Mouse (Mus musculus): Measurements from ENCODE around the gene Pdxdc1.
A peak's percentile ranks its signal among the peaks of the same experiment; 100 is the strongest.
"Not testable (repeated sequence)": the region's sequence is repeated elsewhere in the genome, so short reads cannot be mapped to it uniquely, and the experiment has no call there.

Gene Pdxdc1

GRCm38 (mm10) chr16:13902888-13903483 lies at the start of gene Pdxdc1, which contains the start of gene Mpv17l:
TSS of gene Pdxdc1 (minus strand) at chr16:13903131.
TSS of gene Mpv17l (plus strand) at chr16:13903161.
- peak; percentile 98 for DNase-seq

- no peak for DNase-seq
Measured at GRCm38 (mm10) chr16:13951245-13951644, 48.3 kb upstream of the Pdxdc1 start.

GRCm38 (mm10) chr16:13946306-13946705 lies 43.4 kb upstream of the Pdxdc1 start:
- no peak for DNase-seq

- no peak for DNase-seq
Measured at GRCm38 (mm10) chr16:13945153-13945552, 42.2 kb upstream of the Pdxdc1 start.

GRCm38 (mm10) chr16:13944752-13945151 lies 41.8 kb upstream of the Pdxdc1 start:
- DNase-seq = no peak

- DNase-seq = no peak
Measured at GRCm38 (mm10) chr16:13944178-13944577, 41.2 kb upstream of the Pdxdc1 start.

- DNase-seq = no peak
Measured at GRCm38 (mm10) chr16:13940847-13941395, 38.0 kb upstream of the Pdxdc1 start.

GRCm38 (mm10) chr16:13940139-13940846 lies 37.4 kb upstream of the Pdxdc1 start:
- DNase-seq = no peak

- no peak for DNase-seq
Measured at GRCm38 (mm10) chr16:13927456-13928075, 24.6 kb upstream of the Pdxdc1 start.

GRCm38 (mm10) chr16:13922966-13923365 lies 20.0 kb upstream of the Pdxdc1 start:
- not testable (repeated sequence) for DNase-seq

- DNase-seq = not testable (repeated sequence)
Measured at GRCm38 (mm10) chr16:13922499-13922898, 19.6 kb upstream of the Pdxdc1 start.

- no peak for DNase-seq
Measured at GRCm38 (mm10) chr16:13921781-13922180, 18.9 kb upstream of the Pdxdc1 start.

GRCm38 (mm10) chr16:13921063-13921462 lies 18.1 kb upstream of the Pdxdc1 start:
- no peak for DNase-seq

- DNase-seq = no peak
Measured at GRCm38 (mm10) chr16:13920093-13920492, 17.2 kb upstream of the Pdxdc1 start.

GRCm38 (mm10) chr16:13907297-13907696 lies 4.4 kb upstream of the Pdxdc1 start:
- DNase-seq = no peak

GRCm38 (mm10) chr16:13903488-13903887 lies 557 bp upstream of the Pdxdc1 start:
- peak; percentile 77 for DNase-seq

GRCm38 (mm10) chr16:13902397-13902831 lies 517 bp downstream of the Pdxdc1 start:
- no peak for DNase-seq

- DNase-seq = no peak
Measured at GRCm38 (mm10) chr16:13898981-13899380, 4.0 kb downstream of the Pdxdc1 start.

- DNase-seq = no peak
Measured at GRCm38 (mm10) chr16:13896357-13896756, 6.6 kb downstream of the Pdxdc1 start.

- DNase-seq = no peak
Measured at GRCm38 (mm10) chr16:13895740-13896139, 7.2 kb downstream of the Pdxdc1 start.

GRCm38 (mm10) chr16:13894097-13894496 lies 8.8 kb downstream of the Pdxdc1 start:
- DNase-seq = no peak

GRCm38 (mm10) chr16:13892850-13893249 lies 10.1 kb downstream of the Pdxdc1 start:
- no peak for DNase-seq

GRCm38 (mm10) chr16:13890449-13890848 lies 12.5 kb downstream of the Pdxdc1 start:
- DNase-seq = no peak

All from thymus, postnatal 14 days (tissue).